Mouse (Mus musculus) CH12.LX (cell line): ENCODE measurements around the gene Lrig2. TPM values are rescaled to one million over a fixed set of nuclear protein-coding genes. Genes with fewer than 3 reads are reported as not detected.

Experiments
- DNase-seq: peaks from one replicate; pipeline ENCODE4 v3.0.0-alpha.2; 2013; ENCODE audit errors: extremely low read depth
- H3K27ac ChIP-seq: 2 replicates; pipeline ENCODE4 v1.5.1; 2012; ENCODE audit warnings: low read depth, mild to moderate bottlenecking, control low read depth, moderate library complexity; ENCODE audit not compliant: insufficient read depth
- H3K27me3 ChIP-seq: replicated peaks from 2 replicates; pipeline ENCODE3; 2012; ENCODE audit warnings: inconsistent platforms
- H3K36me3 ChIP-seq, 2 experiments: replicated peaks in 1 of 2; 2 replicates each; pipeline versions ENCODE3 to v1.6.1; 2012; ENCODE audit warnings: inconsistent platforms in 1 of 2, low read length in 1 of 2, mild to moderate bottlenecking in 1 of 2, mixed read lengths in 1 of 2, moderate library complexity in 1 of 2; ENCODE audit not compliant: control insufficient read depth in 1 of 2, insufficient read depth in 1 of 2
- H3K4me1 ChIP-seq, 2 experiments: 2 replicates each; pipeline ENCODE4 v1.6.1; 2012; ENCODE audit warnings: inconsistent platforms in 1 of 2, moderate library complexity in 1 of 2; ENCODE audit not compliant: insufficient read depth in 2 of 2, control insufficient read depth in 1 of 2
- H3K4me2 ChIP-seq: 2 replicates; pipeline ENCODE4 v1.6.1; 2012; ENCODE audit warnings: low read depth, mild to moderate bottlenecking, control low read depth; ENCODE audit not compliant: poor library complexity, insufficient read depth, severe bottlenecking
- H3K4me3 ChIP-seq, 3 experiments: fragments of 150-350 bp in 1 of 3; sonication (generic) in 1 of 3; replicated peaks in 1 of 3; 2 replicates each; pipeline versions ENCODE3 to v1.5.1; 2011 to 2012; ENCODE audit warnings: low read depth in 2 of 3, low read length in 2 of 3, mild to moderate bottlenecking in 2 of 3, moderate library complexity in 2 of 3, control low read depth in 1 of 3, improper control_type of control experiment in 1 of 3, inconsistent platforms in 1 of 3, mixed read lengths in 1 of 3; ENCODE audit not compliant: poor library complexity in 1 of 3
- H3K79me2 ChIP-seq: replicated peaks from 2 replicates; pipeline ENCODE4 v1.6.1; 2012; ENCODE audit warnings: mild to moderate bottlenecking, moderate library complexity; ENCODE audit not compliant: control insufficient read depth, poor library complexity, insufficient read depth, severe bottlenecking; ENCODE audit errors: extremely low read depth
- H3K9ac ChIP-seq: 2 replicates; pipeline ENCODE4 v1.6.1; 2012; ENCODE audit warnings: low read depth, mild to moderate bottlenecking, control low read depth, moderate library complexity; ENCODE audit not compliant: insufficient read depth
- H3K9me3 ChIP-seq: replicated peaks from 2 replicates; pipeline ENCODE3; 2012; ENCODE audit warnings: low read length, inconsistent platforms, mixed read lengths
- CHD2 ChIP-seq: IDR thresholded peaks from 2 replicates; pipeline ENCODE4 v1.6.1; 2011; ENCODE audit warnings: low read length, improper control_type of control experiment
- E2F4 ChIP-seq: IDR thresholded peaks from 2 replicates; pipeline ENCODE4 v1.6.1; 2011; ENCODE audit warnings: low read depth, low read length, improper control_type of control experiment; ENCODE audit not compliant: insufficient replicate concordance
- EP300 ChIP-seq: IDR thresholded peaks from 2 replicates; pipeline ENCODE4 v1.6.1; 2011; ENCODE audit warnings: low read length, improper control_type of control experiment
- ETS1 ChIP-seq: conservative IDR thresholded peaks from 2 replicates; pipeline ENCODE4 v1.6.1; 2012; ENCODE audit warnings: low read depth, mild to moderate bottlenecking, inconsistent platforms, low read length, improper control_type of control experiment, moderate library complexity
- GABPA ChIP-seq: IDR thresholded peaks from 2 replicates; pipeline ENCODE4 v1.6.1; 2012; ENCODE audit warnings: low read depth, low read length, improper control_type of control experiment, inconsistent platforms; ENCODE audit not compliant: insufficient replicate concordance
- HCFC1 ChIP-seq: IDR thresholded peaks from 2 replicates; pipeline ENCODE4 v1.6.1; 2012; ENCODE audit warnings: low read depth, mild to moderate bottlenecking, inconsistent platforms, low read length, improper control_type of control experiment
- JUND ChIP-seq: conservative IDR thresholded peaks from 2 replicates; pipeline ENCODE4 v1.6.1; 2011; ENCODE audit warnings: low read depth, low read length, improper control_type of control experiment
- KAT2A ChIP-seq: IDR thresholded peaks from 2 replicates; pipeline ENCODE4 v1.6.1; 2012; ENCODE audit warnings: low read length, improper control_type of control experiment, inconsistent platforms; ENCODE audit not compliant: insufficient replicate concordance
- MAFK ChIP-seq: IDR thresholded peaks from 2 replicates; pipeline ENCODE4 v1.6.1; 2011; ENCODE audit warnings: low read length, improper control_type of control experiment; ENCODE audit not compliant: insufficient replicate concordance
- MAX ChIP-seq: IDR thresholded peaks from 2 replicates; pipeline ENCODE4 v1.6.1; 2011; ENCODE audit warnings: low read length, improper control_type of control experiment
- NELFE ChIP-seq: IDR thresholded peaks from 2 replicates; pipeline ENCODE4 v1.6.1; 2011; ENCODE audit warnings: low read depth, low read length, improper control_type of control experiment
- POLR2A ChIP-seq: IDR thresholded peaks from 2 replicates; pipeline ENCODE4 v1.6.1; 2011; ENCODE audit warnings: low read depth, mild to moderate bottlenecking, improper control_type of control experiment, low read length
- POLR2AphosphoS2 ChIP-seq: IDR thresholded peaks from 2 replicates; pipeline ENCODE4 v1.6.1; 2011; ENCODE audit warnings: low read depth, low read length, improper control_type of control experiment
- RCOR1 ChIP-seq: conservative IDR thresholded peaks from 2 replicates; pipeline ENCODE4 v1.6.1; 2012; ENCODE audit warnings: low read depth, mild to moderate bottlenecking, inconsistent platforms, low read length, improper control_type of control experiment
- SIN3A ChIP-seq: IDR thresholded peaks from 2 replicates; pipeline ENCODE4 v1.6.1; 2012; ENCODE audit warnings: low read length, improper control_type of control experiment, inconsistent platforms
- UBTF ChIP-seq: IDR thresholded peaks from 2 replicates; pipeline ENCODE4 v1.6.1; 2012; ENCODE audit warnings: low read depth, mild to moderate bottlenecking, inconsistent platforms, low read length, improper control_type of control experiment, moderate library complexity
- ZMIZ1 ChIP-seq: IDR thresholded peaks from 2 replicates; pipeline ENCODE4 v1.6.1; 2012; ENCODE audit warnings: low read depth, mild to moderate bottlenecking, inconsistent platforms, low read length, improper control_type of control experiment
- ZNF384 ChIP-seq: IDR thresholded peaks from 2 replicates; pipeline ENCODE4 v1.6.1; 2012; ENCODE audit warnings: low read depth, low read length, improper control_type of control experiment, inconsistent platforms
- dilution Hi-C: fragments of 300-500 bp; cut with MboI; formaldehyde crosslinking; loops from 2 replicates; pipeline ENCODE4 v1.14.3; 2020; ENCODE audit warnings: low sequenced_read_pairs; ENCODE audit not compliant: extremely low pct_unique_long_range_greater_than_20kb, extremely low pct_ligation_motif_present
- in situ Hi-C: fragments of 300-500 bp; cut with MboI; formaldehyde crosslinking; loops from 3 replicates; pipeline ENCODE4 v1.14.3; 2019; ENCODE audit warnings: low sequenced_read_pairs, low pct_ligation_motif_present, low pct_unique_long_range_greater_than_20kb, mixed read lengths
- polyA plus RNA-seq: library from polyadenylated mRNA; unstranded; fragments of >175 nt; gene quantifications from 2 replicates; pipeline ENCODE4 v1.2.1, GENCODE M21; 2012; ENCODE audit warnings: low read depth; ENCODE audit not compliant: insufficient read length
- total RNA-seq, 2 experiments: library from RNA; depleted of rRNA; stranded (reverse); fragments of 300-350 nt in 1 of 2; fragments of >200 nt in 1 of 2; gene quantifications; 2 replicates each; pipeline ENCODE4 v1.2.3; 2012 to 2014

The Lrig2 gene
- total and polyA plus RNA-seq, 3 experiments: 2.8 to 5.4 (median 5.1) TPM

DNA sequence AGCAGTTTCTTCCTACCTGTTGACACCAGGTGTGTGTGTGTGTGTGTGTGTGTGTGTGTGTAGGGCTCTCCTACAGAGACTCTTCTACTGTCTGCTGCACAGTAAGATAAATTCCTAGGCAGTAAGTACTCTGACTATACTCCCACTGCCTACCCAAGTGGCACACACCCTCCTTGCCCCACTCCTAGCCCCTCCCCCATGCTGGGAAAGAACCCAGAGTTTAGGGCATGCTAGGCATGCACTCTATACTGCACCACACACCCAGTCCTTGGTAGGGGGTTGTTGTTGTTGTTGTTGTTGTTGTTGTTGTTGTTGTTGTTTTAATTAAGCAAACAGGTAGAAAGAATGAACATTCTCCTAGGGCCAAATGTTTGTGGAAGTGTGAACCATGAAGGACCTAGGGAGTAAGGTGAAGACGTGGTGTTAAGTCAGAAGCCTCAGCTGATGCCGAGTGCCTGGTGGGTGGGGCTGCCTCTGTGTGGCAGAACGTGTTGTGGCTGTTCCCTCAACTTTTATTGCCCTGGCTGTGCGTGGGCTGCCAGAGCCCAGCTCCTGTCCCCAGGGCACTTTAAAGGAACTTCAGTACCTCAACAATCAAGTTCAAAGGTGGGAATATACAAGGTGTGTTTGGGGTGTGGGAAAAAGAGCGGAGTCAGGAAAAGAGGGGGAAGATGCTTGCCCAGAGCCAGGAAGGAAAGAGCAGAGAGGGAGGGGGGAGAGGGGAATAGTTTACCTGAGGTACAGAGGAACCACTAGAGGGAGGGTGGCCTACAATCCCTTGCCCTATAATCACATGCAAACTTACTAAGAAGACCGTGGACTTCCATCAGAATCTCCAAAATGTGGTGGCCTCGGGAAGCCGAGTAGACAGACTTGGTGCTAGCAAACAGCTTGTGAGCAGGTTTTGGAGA, 152.2 kb downstream of the Lrig2 start:
- in situ Hi-C loops: no loop called here
- Histone ChIP-seq H3K9ac (no peak overlapping the region), H3K27me3 (no peaks in the 10 kb centered on the region), H3K9me3 (no peaks in the 10 kb centered on the region), H3K4me3 (no peak overlapping the region), H3K4me2 (no peak overlapping the region), H3K4me1 (peaks cover 3 to 7% of the 10 kb centered on the region in 2 experiments; a peak in 2 of 4 replicates), H3K27ac (no peak overlapping the region), H3K36me3 (no peaks in the 10 kb centered on the region), H3K79me2 (no peaks in the 10 kb centered on the region)
- no peak for DNase-seq
- dilution Hi-C loops: no loop called here
- no peak for TF ChIP-seq ETS1
- TF ChIP-seq ZNF384: no peak
- no peak for TF ChIP-seq CHD2
- no peak for TF ChIP-seq MAX
- TF ChIP-seq KAT2A: no peak
- TF ChIP-seq HCFC1: no peak
- TF ChIP-seq SIN3A: no peak
- no peak for TF ChIP-seq UBTF
- no peak for TF ChIP-seq RCOR1
- TF ChIP-seq NELFE: no peak
- TF ChIP-seq E2F4: no peak
- TF ChIP-seq JUND: no peak
- no peak for TF ChIP-seq MAFK
- no peak for TF ChIP-seq EP300
- TF ChIP-seq POLR2AphosphoS2: no peak

DNA sequence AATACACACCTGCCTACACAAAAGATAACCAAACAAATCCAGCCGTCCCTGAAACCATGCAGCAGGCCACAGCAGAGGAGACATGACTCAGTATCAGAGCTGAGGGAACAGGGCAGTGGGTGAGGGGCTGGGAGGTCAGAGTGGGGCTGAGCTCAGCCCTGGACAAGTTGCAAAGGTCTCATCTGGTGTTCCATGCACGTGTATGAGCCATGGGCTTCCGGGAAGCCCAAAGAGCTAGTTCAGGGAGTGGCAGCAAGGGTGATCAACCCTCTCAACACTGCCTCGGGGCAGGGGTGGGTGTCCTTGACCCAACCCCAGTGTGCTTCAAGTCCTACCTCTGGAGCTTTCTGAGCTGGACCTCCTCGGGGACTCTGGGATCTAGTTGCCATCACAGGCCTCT, 153.0 kb downstream of the Lrig2 start:
- in situ Hi-C loops: no loop called here
- Histone ChIP-seq H3K79me2 (no peaks in the 10 kb centered on the region), H3K27me3 (no peaks in the 10 kb centered on the region), H3K9ac (no peak overlapping the region), H3K9me3 (no peaks in the 10 kb centered on the region), H3K4me1 (no peaks in the 10 kb centered on the region), H3K27ac (no peak overlapping the region), H3K36me3 (no peaks in the 10 kb centered on the region), H3K4me3 (no peak overlapping the region), H3K4me2 (no peak overlapping the region)
- no peak for TF ChIP-seq SIN3A
- no peak for TF ChIP-seq MAFK
- TF ChIP-seq POLR2AphosphoS2: no peak
- no peak for TF ChIP-seq ZMIZ1
- no peak for TF ChIP-seq POLR2A
- TF ChIP-seq GABPA: no peak
- DNase-seq: no peak
- dilution Hi-C loops: no loop called here
